Mouse (Mus musculus): ENCODE measurements around the gene Kcnc2. TPM values are rescaled to one million over a fixed set of nuclear protein-coding genes. Genes with fewer than 3 reads are reported as not detected.
A peak's percentile ranks its signal among the peaks of the same experiment; 100 is the strongest.

The Kcnc2 gene
- polyA plus RNA-seq, 2 experiments, result not detected

- DNase-seq (ENCODE audit: low read depth in 3 of 3, low spot score in 3 of 3) (no peak), ATAC-seq (ENCODE audit: insufficient read depth) (peak; percentile 37; the same call in 1 of the 2 replicates)
- H3K27ac ChIP-seq, result no peak overlapping the region
- no peaks in the 10 kb centered on the region for H3K4me1 ChIP-seq (replicated peaks; ENCODE audit: control insufficient read depth in 2 of 2, insufficient read depth in 2 of 2, low read length in 1 of 2)
- H3K27me3 ChIP-seq (ENCODE audit: control insufficient read depth, insufficient read depth, low read length), result no peaks in the 10 kb centered on the region
- H3K9me3 ChIP-seq (ENCODE audit: control insufficient read depth, low read length), result no peaks in the 10 kb centered on the region
- 57% methylated on average over 4 of the region's 4 CpGs for WGBS (ENCODE audit: insufficient replicate concordance)
- H3K9ac ChIP-seq (replicated peaks), result no peak overlapping the region
- H3K4me3 ChIP-seq (ENCODE audit: insufficient read depth in 1 of 2, low read depth in 2 of 2, low read length in 2 of 2), result no peak overlapping the region
- no peak overlapping the region for H3K4me2 ChIP-seq (ENCODE audit: low read depth)
- no peaks in the 10 kb centered on the region for H3K36me3 ChIP-seq (replicated peaks; ENCODE audit: control insufficient read depth, insufficient read depth, low read depth)
- no peak for TF ChIP-seq CTCF (IDR thresholded peaks at IDR 0.05; ENCODE audit: low read depth)
- TF ChIP-seq EP300 (IDR thresholded peaks at IDR 0.05; ENCODE audit: low read depth), result no peak
Observed at GRCm38 (mm10) chr10:112488751-112489150, 217.8 kb downstream of the Kcnc2 start.

Other genes starting within 250 kb of the Kcnc2 start
- not detected in 2 replicates for gene Glipr1l1, start 210.9 kb upstream of the Kcnc2 start, polyA plus RNA-seq (2012; rRNA removed)
- gene Glipr1l1, start 210.9 kb upstream of the Kcnc2 start, polyA plus RNA-seq (2014; fragmentation: Nextera tagmentation; extraction: Ambion mirVana), result not detected in 2 replicates
- gene Glipr1l2, start 187.8 kb upstream of the Kcnc2 start, polyA plus RNA-seq (2012; rRNA removed), result not detected in 2 replicates
- not detected in 2 replicates for gene Glipr1l2, start 187.8 kb upstream of the Kcnc2 start, polyA plus RNA-seq (2014; fragmentation: Nextera tagmentation; extraction: Ambion mirVana)
- gene Glipr1l3, start 110.8 kb upstream of the Kcnc2 start, polyA plus RNA-seq (2012; rRNA removed), result not detected in 2 replicates
- gene Glipr1l3, start 110.8 kb upstream of the Kcnc2 start, polyA plus RNA-seq (2014; fragmentation: Nextera tagmentation; extraction: Ambion mirVana), result not detected in 2 replicates
- gene Caps2, start 107.5 kb upstream of the Kcnc2 start, polyA plus RNA-seq (2012; rRNA removed), result not detected in 2 replicates
- gene Caps2, start 107.5 kb upstream of the Kcnc2 start, polyA plus RNA-seq (2014; fragmentation: Nextera tagmentation; extraction: Ambion mirVana), result 0.05 TPM in 1 of 2 replicates, not detected in the other

All from liver, embryonic 14.5 days (tissue).